ENCODE assay signal across 8 mouse cellular contexts in genomic region chr13:112100592-112101420, GRCm38 (mm10).
DNase-seq lines count a peak whose midpoint lies in the region; ATAC-seq and TF ChIP-seq lines count a peak whose summit lies in the region.

No protein-coding gene starts in this region.

- H3K4me2 ChIP-seq in forebrain, embryonic 13.5 days, result peak overlapping the region; percentile 75
- peak overlapping the region; percentile 59 for H3K4me2 ChIP-seq in neural tube, embryonic 13.5 days

- H3K27ac ChIP-seq in MEL (ENCODE audit: control insufficient read depth, low read depth, low read length), result no peak overlapping the region
- H3K27ac ChIP-seq in forebrain, embryonic 13.5 days, result peak overlapping the region; percentile 57
- H3K27ac ChIP-seq in neural tube, embryonic 13.5 days (replicated peaks), result peak overlapping the region; percentile 86
- H3K27ac ChIP-seq in thymus, adult 2 months (ENCODE audit: control insufficient read depth, insufficient read depth, low read length), result no peak overlapping the region

- no peak for TF ChIP-seq CTCF in MEL (IDR thresholded peaks at IDR 0.05 in 2 of 3, conservative IDR thresholded peaks at IDR 0.05 in 1 of 3; ENCODE audit: control insufficient read depth in 1 of 3, insufficient read depth in 1 of 3, low read depth in 2 of 3, low read length in 3 of 3, poor library complexity in 1 of 3, severe bottlenecking in 1 of 3)
- no peak for TF ChIP-seq CTCF in thymus, adult 2 months (IDR thresholded peaks at IDR 0.05; ENCODE audit: borderline replicate concordance, control insufficient read depth, extremely low read depth, insufficient read depth, low read length, poor library complexity)

- peak; percentile 9 for DNase-seq in MEL (ENCODE audit: low read depth, low spot score)
- peak; percentile 51 for DNase-seq in cerebellum, adult 11-12 months
- peak; percentile 23 for DNase-seq in heart, postnatal 25 days (ENCODE audit: low spot score)
- DNase-seq in layer of hippocampus, adult 11-12 months (ENCODE audit: low spot score), result peak; percentile 30
- peak; percentile 50 to 78 for DNase-seq in lung, adult 18-20 months
- DNase-seq in thymus, adult 2 months, result peak; percentile 45

- TF ChIP-seq POLR2A in MEL (IDR thresholded peaks at IDR 0.05; ENCODE audit: control insufficient read depth in 1 of 2, insufficient read depth in 1 of 2, low read depth in 1 of 2, low read length in 2 of 2, poor library complexity in 1 of 2), result no peak
- no peak for TF ChIP-seq POLR2A in thymus, adult 2 months (IDR thresholded peaks at IDR 0.05; ENCODE audit: control insufficient read depth, extremely low read depth, insufficient read depth, low read length, poor library complexity)

- TF ChIP-seq EP300 in MEL (IDR thresholded peaks at IDR 0.05; ENCODE audit: low read depth in 1 of 2, low read length in 2 of 2), result peak in 1 of 2 experiments; percentile 20; a peak in 1 of 4 replicates

- H3K9ac ChIP-seq in MEL (ENCODE audit: control insufficient read depth, low read depth, low read length, poor library complexity, severe bottlenecking), result no peak overlapping the region
- H3K9ac ChIP-seq in forebrain, embryonic 13.5 days, result peak overlapping the region; percentile 75
- peak overlapping the region; percentile 70 for H3K9ac ChIP-seq in neural tube, embryonic 13.5 days

- H3K4me1 ChIP-seq in MEL (ENCODE audit: control insufficient read depth in 1 of 2, insufficient read depth in 2 of 2, low read length in 2 of 2), result no peaks in the 10 kb centered on the region
- peaks cover 17% of the 10 kb centered on the region for H3K4me1 ChIP-seq in forebrain, embryonic 13.5 days
- H3K4me1 ChIP-seq in neural tube, embryonic 13.5 days (replicated peaks), result peaks cover 20% of the 10 kb centered on the region
- H3K4me1 ChIP-seq in thymus, adult 2 months (replicated peaks; ENCODE audit: control insufficient read depth, insufficient read depth, low read length), result peaks cover 8% of the 10 kb centered on the region

- peak overlapping the region; percentile 22; a peak in 3 of 4 replicates for H3K4me3 ChIP-seq in MEL (ENCODE audit: control insufficient read depth in 1 of 2, insufficient read depth in 1 of 2, low read depth in 2 of 2, low read length in 2 of 2)
- peak overlapping the region; percentile 50 for H3K4me3 ChIP-seq in forebrain, embryonic 13.5 days
- peak overlapping the region; percentile 42 for H3K4me3 ChIP-seq in neural tube, embryonic 13.5 days
- H3K4me3 ChIP-seq in thymus, adult 2 months (ENCODE audit: control insufficient read depth, insufficient read depth, low read length), result peak overlapping the region; percentile 38

- 3% methylated on average over 31 of the region's 31 CpGs for WGBS in forebrain, embryonic 13.5 days
- WGBS in neural tube, embryonic 13.5 days, result under 1% methylated on average over 31 of the region's 31 CpGs
- 12% methylated on average over 31 of the region's 31 CpGs for WGBS in thymus, adult 2 months

- H3K36me3 ChIP-seq in MEL (ENCODE audit: control insufficient read depth in 1 of 2, insufficient read depth in 2 of 2, low read length in 2 of 2), result no peaks in the 10 kb centered on the region; a peak in 1 of 4 replicates
- H3K36me3 ChIP-seq in forebrain, embryonic 13.5 days (ENCODE audit: poor library complexity, severe bottlenecking), result no peaks in the 10 kb centered on the region
- H3K36me3 ChIP-seq in neural tube, embryonic 13.5 days, result no peaks in the 10 kb centered on the region
- no peaks in the 10 kb centered on the region for H3K36me3 ChIP-seq in thymus, adult 2 months (ENCODE audit: control insufficient read depth, insufficient read depth, low read length)

- TF ChIP-seq RAD21 in MEL (IDR thresholded peaks at IDR 0.05; ENCODE audit: low read depth, low read length), result no peak

- H3K79me2 ChIP-seq in MEL (ENCODE audit: control insufficient read depth, insufficient read depth, low read length, poor library complexity), result no peaks in the 10 kb centered on the region

- no peaks in the 10 kb centered on the region; a peak in 2 of 4 replicates for H3K27me3 ChIP-seq in MEL (ENCODE audit: control insufficient read depth in 1 of 2, insufficient read depth in 2 of 2, low read length in 2 of 2)
- H3K27me3 ChIP-seq in forebrain, embryonic 13.5 days, result no peaks in the 10 kb centered on the region; the same call in 1 of the 2 replicates
- H3K27me3 ChIP-seq in neural tube, embryonic 13.5 days, result 0 out of 2 replicates have a peak, but pooled peaks cover 3% of the 10 kb centered on the region
- no peaks in the 10 kb centered on the region for H3K27me3 ChIP-seq in thymus, adult 2 months (ENCODE audit: control insufficient read depth, insufficient read depth, low read length)

- ATAC-seq in forebrain, embryonic 13.5 days, result peak; percentile 93
- peak; percentile 95 for ATAC-seq in neural tube, embryonic 13.5 days (ENCODE audit: low read depth)

- intact Hi-C loops in heart, postnatal 25 days (cut with DNase I), result loop anchor here (5.0 kb wide), 2 partner anchors 96 to 144 kb away; no protein-coding TSS in a partner anchor

- no peaks in the 10 kb centered on the region for H3K9me3 ChIP-seq in MEL (replicated peaks; ENCODE audit: insufficient read depth, low read length)
- no peaks in the 10 kb centered on the region for H3K9me3 ChIP-seq in forebrain, embryonic 13.5 days (replicated peaks)
- no peaks in the 10 kb centered on the region for H3K9me3 ChIP-seq in neural tube, embryonic 13.5 days

TF ChIP-seq in MEL, 35 proteins besides CTCF, POLR2A, EP300 and RAD21:
- no peak for TF ChIP-seq ETS1 (IDR thresholded peaks at IDR 0.05; ENCODE audit: low read depth, low read length)
- no peak for TF ChIP-seq BHLHE40 (IDR thresholded peaks at IDR 0.05; ENCODE audit: borderline replicate concordance, low read depth, low read length)
- no peak for TF ChIP-seq CHD1 (IDR thresholded peaks at IDR 0.05; ENCODE audit: low read depth, low read length)
- TF ChIP-seq ZC3H11A (IDR thresholded peaks at IDR 0.05; ENCODE audit: low read depth, low read length), result no peak
- TF ChIP-seq MYB (IDR thresholded peaks at IDR 0.05; ENCODE audit: low read depth, low read length), result no peak
- no peak for TF ChIP-seq HCFC1 (IDR thresholded peaks at IDR 0.05; ENCODE audit: low read depth, low read length)
- no peak for TF ChIP-seq MAX (IDR thresholded peaks at IDR 0.05; ENCODE audit: low read length)
- TF ChIP-seq KAT2A (conservative IDR thresholded peaks at IDR 0.05; ENCODE audit: low read depth, low read length), result no peak
- no peak for TF ChIP-seq USF1 (IDR thresholded peaks at IDR 0.05; ENCODE audit: low read depth, low read length)
- TF ChIP-seq JUND (IDR thresholded peaks at IDR 0.05; ENCODE audit: low read depth, low read length), result no peak
- TF ChIP-seq USF2 (IDR thresholded peaks at IDR 0.05; ENCODE audit: borderline replicate concordance in 1 of 2, insufficient read depth in 1 of 2, low read depth in 1 of 2, low read length in 2 of 2), result no peak
- no peak for TF ChIP-seq POLR2AphosphoS5 (IDR thresholded peaks at IDR 0.05; ENCODE audit: borderline replicate concordance, low read depth, low read length)
- no peak for TF ChIP-seq ZMIZ1 (IDR thresholded peaks at IDR 0.05; ENCODE audit: low read depth, low read length)
- TF ChIP-seq UBTF (IDR thresholded peaks at IDR 0.05; ENCODE audit: borderline replicate concordance, insufficient read depth, low read depth, low read length), result no peak
- no peak for TF ChIP-seq TAL1 (IDR thresholded peaks at IDR 0.05; ENCODE audit: low read length)
- no peak for TF ChIP-seq MAZ (IDR thresholded peaks at IDR 0.05; ENCODE audit: low read depth, low read length)

Comparison
In these comparisons a context has a peak if more than half of its experiments do, and no peak if none do; other contexts are left out.
1. DNase-seq: peak in every context shown above with its lines; median percentile 64 in lung, adult 18-20 months; 51 in cerebellum, adult 11-12 months; 45 in thymus, adult 2 months; 30 in layer of hippocampus, adult 11-12 months; 23 in heart, postnatal 25 days; 9 in MEL.
2. H3K27ac ChIP-seq: peak in forebrain, embryonic 13.5 days (single experiment) and neural tube, embryonic 13.5 days (single experiment); none in MEL (single experiment) and thymus, adult 2 months (single experiment).
3. Peak in every context shown above with its lines, with median percentiles within 50 percentile points of each other: H3K4me3 ChIP-seq.